Mouse (Mus musculus) liver, postnatal 0 days (tissue): ENCODE data around the gene Pdzd8.

Source experiments
- CTCF ChIP-seq: sonication (generic); IDR thresholded peaks from 2 replicates; pipeline ENCODE4 v1.5.1; 2016; ENCODE audit warnings: antibody characterized with exemption, low read depth
- EP300 ChIP-seq: IDR thresholded peaks from 2 replicates; pipeline ENCODE4 v1.6.1; 2016; ENCODE audit warnings: antibody characterized with exemption, low read depth, mild to moderate bottlenecking

DNA sequence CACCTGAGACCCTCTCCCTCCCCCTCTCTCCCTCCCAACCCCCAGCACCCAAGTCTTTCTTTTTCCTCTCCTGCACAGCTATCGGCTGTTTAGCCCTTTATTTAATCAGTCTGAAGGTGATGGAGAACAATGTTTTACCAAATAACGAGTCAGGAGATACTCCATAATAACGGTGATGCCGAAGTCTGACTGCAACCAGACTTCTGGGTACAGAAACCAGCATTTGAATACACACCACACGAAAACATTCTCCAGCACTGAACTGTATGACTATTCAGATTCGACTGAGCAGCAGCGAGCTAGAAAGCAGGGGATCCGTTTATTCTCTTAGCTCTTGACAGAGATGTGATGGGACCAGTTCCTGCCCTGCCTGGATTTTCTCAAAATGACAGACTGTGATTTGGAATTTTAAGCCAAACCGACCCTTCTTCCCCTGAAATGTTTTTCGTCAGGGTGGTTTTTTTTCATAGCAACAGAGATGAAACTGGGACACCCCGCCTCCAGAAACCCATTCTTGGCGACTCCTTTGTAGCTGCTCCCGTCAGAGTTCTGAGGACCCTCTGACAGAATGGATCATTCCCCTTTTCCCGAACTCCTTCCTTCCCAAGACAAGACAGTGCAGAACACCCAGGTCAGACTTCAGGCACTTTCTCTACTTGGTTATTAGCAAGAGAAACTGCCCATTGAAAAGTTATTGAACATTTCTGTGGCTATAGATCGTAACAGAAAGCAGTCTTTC, 5.7 kb upstream of the Pdzd8 start:
- TF ChIP-seq CTCF: no peak
- no peak for TF ChIP-seq EP300
